Mouse (Mus musculus): ENCODE measurements around the gene Gps1. TPM values are rescaled to one million over a fixed set of nuclear protein-coding genes. Genes with fewer than 3 reads are reported as not detected.
"Not testable (repeated sequence)": the region's sequence is repeated elsewhere in the genome, so short reads cannot be mapped to it uniquely, and the experiment has no call there.

Gene Gps1
- total RNA-seq, 2 experiments from 2014 or later, result 147 to 148 TPM

DNA sequence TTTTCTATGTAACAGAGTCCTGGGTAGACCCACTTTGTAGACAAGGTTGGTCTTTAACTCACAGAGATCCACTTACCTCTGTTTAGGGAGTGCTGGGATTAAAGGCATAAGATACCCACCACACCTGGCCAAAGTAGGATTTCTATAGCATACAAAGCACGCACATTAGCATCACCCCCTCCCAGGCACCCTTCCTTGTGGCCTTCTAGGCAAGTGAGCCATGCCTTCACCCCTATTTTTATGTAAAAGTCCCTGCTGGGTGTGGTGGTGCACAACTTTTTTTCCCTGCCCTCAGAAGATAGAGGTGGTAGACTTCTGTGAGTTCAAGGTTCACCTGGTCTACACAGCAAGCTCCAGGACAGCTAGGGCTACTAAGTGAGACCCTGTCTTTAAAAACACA is 4.2 kb upstream of the Gps1 start:
- no peak for DNase-seq (ENCODE audit: extremely low spot score in 1 of 2, low spot score in 2 of 2)
- intact Hi-C loops (cut with DNase I), result loop anchor here (5.0 kb wide), 1 partner anchor 118 kb away; the partner anchor contains the start of gene Notum

DNA sequence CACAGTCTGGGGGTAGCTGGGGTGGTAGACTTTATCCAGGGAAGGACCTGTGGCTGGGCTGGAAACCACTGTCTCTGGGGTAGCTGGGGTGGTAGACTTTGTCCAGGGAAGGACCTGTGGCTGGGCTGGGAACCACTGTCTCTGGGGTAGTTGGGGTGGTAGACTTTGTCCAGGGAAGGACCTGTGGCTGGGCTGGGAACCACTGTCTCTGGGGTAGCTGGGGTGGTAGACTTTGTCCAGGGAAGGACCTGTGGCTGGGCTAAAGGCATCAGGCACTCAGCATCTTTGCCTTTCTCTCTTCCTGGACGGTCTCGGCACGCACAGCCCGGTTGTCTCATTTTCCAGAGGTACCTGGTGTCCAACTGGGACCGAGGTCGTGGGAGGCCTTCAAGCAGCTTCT is 2.7 kb upstream of the Gps1 start:
- DNase-seq (ENCODE audit: extremely low spot score in 1 of 2, low spot score in 2 of 2); intact Hi-C loops (cut with DNase I): not testable (repeated sequence)

DNA sequence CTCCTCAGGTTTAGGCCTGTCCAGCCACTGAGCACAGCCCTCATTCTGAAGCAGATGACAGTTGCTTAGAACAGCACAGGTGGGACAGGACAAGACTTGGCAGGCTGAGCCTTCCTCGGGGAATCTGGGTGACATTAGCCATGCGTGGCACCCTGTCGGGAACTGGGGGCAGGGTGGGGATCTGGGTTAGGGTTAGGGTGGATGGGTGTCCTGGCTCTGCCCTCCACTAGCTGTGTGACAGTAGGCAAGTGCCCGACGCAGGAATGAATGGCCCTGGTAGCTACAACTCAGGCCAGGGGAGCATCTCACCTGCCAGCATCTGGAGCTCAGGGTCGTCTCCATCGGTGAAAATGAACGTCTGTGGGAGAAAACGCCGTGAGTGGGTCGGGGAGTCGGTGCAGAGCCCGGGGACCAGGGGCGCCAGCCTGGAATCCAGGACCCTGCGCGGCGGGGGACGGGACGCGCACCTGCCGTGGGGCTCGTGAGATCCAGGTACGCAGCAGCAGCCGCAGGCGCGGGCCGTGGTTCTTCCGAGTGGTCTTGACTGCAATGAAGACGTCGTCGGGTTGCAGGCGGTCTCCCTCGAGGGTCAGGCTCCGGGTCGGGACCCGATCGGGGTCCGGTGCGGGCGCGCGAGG is 527 bp upstream of the Gps1 start:
- intact Hi-C loops (cut with DNase I), result no loop called here
- no peak for DNase-seq (ENCODE audit: extremely low spot score in 1 of 2, low spot score in 2 of 2)

DNA sequence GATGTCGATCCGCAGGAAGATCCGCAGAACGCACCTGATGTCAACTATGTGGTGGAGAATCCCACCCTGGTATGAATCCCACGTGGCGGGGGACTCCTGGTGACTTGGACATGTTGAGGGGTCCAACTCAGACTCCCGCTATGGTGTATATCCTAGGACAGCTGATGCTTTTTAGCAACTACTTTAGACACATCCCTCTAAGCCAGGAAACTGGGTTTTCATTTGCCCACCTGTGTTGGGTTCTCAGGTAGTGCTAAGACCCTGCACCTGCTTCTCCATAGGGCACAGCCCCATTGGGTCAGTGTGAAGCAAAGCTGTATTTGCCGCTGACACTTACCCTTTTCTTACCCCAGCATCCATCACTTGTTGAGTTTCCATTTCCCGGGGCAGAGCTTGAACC is 1.1 kb downstream of the Gps1 start:
- no peak for DNase-seq (ENCODE audit: extremely low spot score in 1 of 2, low spot score in 2 of 2)

DNA sequence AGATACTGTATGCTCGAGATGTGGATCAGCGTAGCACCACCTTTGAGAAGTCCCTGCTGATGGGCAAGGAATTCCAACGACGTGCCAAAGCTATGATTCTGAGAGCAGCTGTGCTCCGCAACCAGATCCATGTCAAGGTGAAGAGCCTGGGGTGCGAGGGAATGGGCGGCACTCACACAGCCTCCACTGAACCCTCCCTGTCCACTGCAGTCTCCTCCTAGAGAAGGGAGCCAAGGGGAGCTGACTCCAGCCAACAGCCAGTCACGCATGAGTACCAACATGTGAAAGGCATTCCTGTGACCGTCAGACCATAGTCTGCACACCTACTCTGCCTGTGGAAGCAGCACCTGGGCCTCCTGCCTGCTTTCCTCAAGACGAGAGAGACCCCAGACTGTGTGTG is 4.4 kb downstream of the Gps1 start:
- peak in 1 of 2 experiments; percentile 4 for DNase-seq (ENCODE audit: extremely low spot score in 1 of 2, low spot score in 2 of 2)
- intact Hi-C loops (cut with DNase I), result not testable (repeated sequence)

More for the DNA sequence above, 1.1 kb downstream of the Gps1 start:
- intact Hi-C loops (cut with DNase I), result no loop called here

DNA sequence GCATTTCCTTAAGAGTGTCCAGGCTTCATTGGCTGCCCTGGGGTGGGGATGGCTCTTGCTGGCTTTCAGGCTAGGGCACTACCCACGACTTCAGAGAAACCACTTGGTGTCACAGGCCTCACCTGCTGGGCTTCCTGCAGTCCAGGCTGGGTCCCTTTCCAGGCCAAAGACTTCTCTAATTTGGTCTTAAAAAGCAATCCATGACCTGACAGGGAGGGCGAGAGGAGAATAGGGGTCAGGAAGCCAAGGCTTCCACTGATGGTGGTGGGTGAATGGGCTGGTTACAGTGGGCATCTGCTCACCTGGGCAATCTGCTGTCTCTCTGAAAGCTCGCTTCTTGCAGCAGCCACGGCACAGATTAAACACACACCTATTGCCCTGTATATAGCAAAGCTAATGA is 5.3 kb downstream of the Gps1 start:
- DNase-seq (ENCODE audit: extremely low spot score in 1 of 2, low spot score in 2 of 2), result peak in 1 of 2 experiments; percentile 14
- intact Hi-C loops (cut with DNase I), result no loop called here

DNA sequence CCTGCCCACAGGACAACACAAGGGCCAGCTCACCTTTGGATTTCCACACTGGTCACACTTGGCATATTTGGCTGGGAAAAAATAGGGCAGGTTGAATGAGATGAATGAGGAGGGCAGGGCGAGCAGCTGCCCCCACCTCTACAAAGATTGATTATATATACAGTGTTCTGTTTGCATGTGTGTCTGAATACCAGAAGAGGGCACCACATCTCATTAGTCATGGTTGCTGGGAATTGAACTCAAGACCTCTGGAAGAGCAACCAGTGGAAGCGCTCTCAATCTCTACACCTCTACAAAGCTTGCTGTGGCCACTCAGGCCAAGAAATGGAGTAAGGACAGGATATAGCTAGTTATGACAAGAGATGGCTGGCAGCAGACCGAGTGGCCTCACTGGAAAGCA is 5.7 kb downstream of the Gps1 start:
- intact Hi-C loops (cut with DNase I), result no loop called here

DNA sequence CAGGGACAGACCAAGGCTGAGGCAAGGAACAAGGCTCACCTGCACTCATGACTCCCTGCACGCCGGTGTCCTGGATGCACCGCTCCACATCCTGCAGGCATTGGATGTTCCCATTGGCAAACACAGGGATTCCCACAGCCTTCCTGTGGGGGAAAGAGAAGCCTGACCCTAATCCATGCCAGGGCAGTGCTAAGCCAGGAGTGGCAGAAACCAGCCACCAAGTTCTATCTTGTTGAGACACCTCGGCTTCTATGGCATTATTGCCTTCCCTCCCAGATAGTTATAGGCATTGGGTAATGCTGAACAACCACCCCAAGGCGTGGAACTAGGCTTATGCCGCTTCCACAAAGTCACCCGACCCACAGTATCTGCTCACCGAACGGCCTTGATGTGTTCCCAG is 8.6 kb downstream of the Gps1 start:
- DNase-seq (ENCODE audit: extremely low spot score in 1 of 2, low spot score in 2 of 2), result peak in 1 of 2 experiments; percentile 13
- intact Hi-C loops (cut with DNase I), result no loop called here

More for the DNA sequence above, 5.7 kb downstream of the Gps1 start:
- DNase-seq (ENCODE audit: extremely low spot score in 1 of 2, low spot score in 2 of 2), result no peak

DNA sequence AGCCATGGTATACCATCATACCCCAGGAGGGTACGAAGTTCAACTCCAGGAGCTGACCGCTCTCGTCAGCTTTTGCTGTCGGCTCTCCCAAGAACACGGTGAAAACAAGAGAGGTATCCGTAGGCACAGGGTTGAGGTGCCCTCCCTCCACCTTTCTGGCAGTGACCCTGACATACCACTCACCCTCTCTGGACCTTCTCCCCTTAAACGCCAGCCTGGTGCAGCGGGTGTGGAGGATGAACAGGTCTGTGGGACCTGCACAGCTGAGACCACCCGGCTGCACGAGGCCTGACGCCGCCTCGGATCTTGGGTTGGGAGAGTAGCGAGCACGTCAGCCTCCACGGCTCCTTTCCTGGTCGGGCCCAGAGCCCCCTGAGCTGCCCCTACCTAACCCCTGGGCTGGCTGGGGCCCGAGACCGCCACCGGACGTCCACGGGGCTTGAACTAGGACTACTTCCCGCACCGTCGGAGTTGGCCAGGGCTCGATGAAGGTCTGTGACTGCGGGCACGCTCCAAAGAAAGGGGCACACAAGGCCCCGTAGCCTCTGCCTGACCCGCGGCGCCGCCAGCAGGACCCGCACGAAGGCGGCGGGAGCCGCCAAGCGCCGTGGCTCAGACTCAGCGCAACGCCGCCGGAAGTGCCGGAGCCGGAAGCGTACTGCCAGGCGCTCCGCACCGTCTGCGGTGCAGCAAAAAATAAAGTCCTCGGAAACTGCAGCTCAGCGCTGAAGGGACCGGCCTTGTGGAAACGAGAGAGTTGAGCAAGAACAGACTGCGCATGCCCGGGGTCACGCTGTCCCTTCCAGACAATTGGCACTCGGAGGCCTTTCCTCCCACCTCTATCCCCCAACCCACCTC is 11.9 kb downstream of the Gps1 start, which contains the start of gene Dus1l:
TSS of gene Dus1l (minus strand) at position 648 of the 858 bp plus-strand sequence.
- DNase-seq (ENCODE audit: extremely low spot score in 1 of 2, low spot score in 2 of 2), result peak; percentile 96 to 97
- intact Hi-C loops (cut with DNase I), result no loop called here

DNA sequence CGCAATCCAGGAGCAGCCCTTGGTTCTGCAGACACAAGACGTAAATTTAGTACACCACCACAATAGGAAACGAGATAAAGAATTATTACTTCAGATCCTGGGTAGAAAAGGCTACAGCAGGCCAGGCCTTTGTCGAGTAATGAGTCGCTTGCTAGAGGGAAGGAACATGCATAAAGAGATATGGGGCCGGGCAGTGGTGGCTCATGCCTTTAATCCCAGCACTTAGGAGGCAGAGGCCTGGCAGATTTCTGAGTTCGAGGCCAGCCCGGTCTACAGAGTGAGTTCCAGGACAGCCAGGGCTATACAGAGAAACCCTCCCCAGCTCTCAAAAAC is 12.5 kb downstream of the Gps1 start:
- intact Hi-C loops (cut with DNase I), result no loop called here
- no peak for DNase-seq (ENCODE audit: extremely low spot score in 1 of 2, low spot score in 2 of 2)

DNA sequence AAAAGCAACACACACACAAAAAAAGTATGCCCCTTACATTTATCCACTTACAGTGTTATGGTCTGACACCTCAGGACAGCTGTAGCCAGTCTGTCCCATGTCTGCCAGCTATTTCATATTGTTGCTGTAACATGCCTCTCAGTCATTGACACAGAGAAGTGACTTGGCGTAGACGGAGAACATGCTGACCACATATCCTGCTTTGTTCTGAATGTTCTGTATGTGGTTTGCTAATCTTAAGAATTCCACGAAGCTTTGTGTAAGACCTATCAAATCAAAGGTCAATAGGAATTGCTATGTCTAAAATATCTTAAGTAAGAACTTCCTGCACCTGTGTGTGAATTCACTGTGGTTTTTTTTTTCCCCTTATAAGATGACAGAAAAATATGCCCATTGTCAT is 14.2 kb downstream of the Gps1 start:
- no peak for DNase-seq (ENCODE audit: extremely low spot score in 1 of 2, low spot score in 2 of 2)
- intact Hi-C loops (cut with DNase I), result no loop called here

DNA sequence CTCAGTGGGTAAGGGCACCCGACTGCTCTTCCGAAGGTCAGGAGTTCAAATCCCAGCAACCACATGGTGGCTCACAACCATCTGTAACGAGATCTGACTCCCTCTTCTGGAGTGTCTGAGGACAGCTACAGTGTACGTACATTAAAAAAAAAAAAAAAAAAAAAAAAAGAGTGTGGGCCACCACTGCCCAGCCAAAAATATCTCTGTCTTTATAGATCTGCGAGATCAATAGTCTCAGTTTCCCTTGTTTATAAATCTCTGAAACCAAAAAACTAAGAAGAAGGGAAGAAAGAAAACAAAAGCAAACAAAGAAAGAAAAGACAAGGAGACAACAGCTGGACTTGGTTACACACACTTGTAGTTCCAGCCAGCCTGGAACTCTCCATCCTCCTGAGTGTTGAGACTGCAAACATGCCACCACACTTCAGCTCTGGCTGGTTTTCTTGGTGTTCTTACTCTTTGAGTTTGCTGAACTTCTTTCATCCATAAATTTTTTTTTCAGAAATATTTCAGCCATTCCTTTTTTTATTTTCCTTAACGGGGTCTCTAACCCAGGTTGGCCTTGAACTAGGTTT is 15.3 kb downstream of the Gps1 start:
- intact Hi-C loops (cut with DNase I), result no loop called here
- DNase-seq (ENCODE audit: extremely low spot score in 1 of 2, low spot score in 2 of 2), result no peak

DNA sequence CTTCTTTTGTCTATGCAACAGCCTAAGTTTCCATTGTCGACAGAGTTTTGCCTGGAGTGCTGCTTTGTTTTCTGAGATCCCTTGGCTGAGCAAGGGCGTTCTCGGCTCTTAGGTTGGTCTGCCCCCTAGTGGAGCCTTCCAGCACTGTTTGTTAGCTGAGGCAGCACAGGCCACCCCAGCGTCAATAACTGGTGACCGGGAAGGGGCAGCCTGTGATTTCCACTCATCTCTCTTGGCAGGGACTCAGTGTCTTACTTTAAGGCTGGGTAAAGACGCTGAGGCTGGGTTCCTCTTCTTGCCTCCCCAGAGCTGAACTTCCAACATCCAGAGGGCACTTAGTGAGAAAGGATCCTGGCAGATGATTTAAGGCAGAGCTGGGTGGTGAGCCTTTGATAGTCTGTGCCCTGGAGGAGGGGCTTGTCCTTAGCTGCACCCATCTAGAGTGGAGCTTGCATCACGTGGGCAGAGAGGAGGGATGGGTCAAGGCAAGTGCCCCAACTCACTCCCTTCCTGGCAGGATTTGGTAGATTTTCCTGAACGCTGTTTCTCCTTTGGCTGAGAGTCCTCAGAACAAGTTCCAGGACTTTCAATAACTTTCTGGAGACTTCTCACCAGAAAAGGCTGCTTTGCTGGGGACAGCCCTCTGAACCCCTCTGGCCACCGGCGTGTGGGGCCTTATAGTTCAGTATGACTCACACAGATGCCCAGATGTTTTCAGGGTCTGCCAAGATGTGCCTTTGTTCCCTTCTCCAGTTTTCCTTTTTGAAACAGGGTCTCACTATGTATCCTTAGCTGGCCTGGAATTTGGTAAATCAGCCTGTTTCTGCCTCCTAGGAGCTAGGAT is 16.2 kb downstream of the Gps1 start:
- peak; percentile 78 to 89 for DNase-seq (ENCODE audit: extremely low spot score in 1 of 2, low spot score in 2 of 2)
- intact Hi-C loops (cut with DNase I), result no loop called here

DNA sequence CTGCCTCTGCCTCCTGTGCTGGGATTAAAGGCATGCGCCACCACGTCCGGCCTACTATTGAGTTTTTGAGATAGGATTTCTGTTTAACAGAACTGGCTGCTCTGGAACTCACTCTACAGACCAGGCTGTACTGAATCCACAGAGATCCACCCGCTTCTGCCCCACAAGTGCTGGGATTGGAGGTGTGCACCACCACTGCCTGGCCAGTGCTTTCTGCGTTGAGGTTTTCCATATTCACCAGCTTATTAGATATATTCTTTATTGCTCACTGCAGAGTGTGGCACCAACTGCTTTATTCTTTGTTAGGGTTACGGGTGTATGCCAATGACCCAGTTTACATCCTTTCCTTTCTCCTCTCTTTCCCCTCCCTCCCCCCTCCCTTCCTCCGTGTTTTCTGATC is 20.2 kb downstream of the Gps1 start:
- intact Hi-C loops (cut with DNase I), result no loop called here
- no peak for DNase-seq (ENCODE audit: extremely low spot score in 1 of 2, low spot score in 2 of 2)

DNA sequence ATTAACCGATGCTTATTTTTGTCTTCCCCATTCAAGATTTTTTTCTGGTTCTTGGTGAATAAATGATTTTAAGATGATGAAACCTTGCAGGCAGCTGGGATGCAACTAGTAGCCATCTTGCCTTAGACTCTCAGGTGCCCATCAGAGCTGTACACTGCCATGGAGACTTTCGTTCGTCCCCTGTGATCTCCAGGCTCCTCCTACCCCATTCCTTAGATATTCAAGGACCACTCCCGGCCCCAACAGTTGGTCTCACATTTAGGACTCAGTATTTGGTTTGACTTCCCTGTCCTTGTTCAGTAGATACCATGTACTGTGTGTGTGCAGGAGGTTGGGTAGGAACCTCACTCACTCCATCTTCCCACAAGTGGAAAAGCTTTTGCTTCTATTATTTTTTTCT is 20.7 kb downstream of the Gps1 start:
- intact Hi-C loops (cut with DNase I), result no loop called here

DNA sequence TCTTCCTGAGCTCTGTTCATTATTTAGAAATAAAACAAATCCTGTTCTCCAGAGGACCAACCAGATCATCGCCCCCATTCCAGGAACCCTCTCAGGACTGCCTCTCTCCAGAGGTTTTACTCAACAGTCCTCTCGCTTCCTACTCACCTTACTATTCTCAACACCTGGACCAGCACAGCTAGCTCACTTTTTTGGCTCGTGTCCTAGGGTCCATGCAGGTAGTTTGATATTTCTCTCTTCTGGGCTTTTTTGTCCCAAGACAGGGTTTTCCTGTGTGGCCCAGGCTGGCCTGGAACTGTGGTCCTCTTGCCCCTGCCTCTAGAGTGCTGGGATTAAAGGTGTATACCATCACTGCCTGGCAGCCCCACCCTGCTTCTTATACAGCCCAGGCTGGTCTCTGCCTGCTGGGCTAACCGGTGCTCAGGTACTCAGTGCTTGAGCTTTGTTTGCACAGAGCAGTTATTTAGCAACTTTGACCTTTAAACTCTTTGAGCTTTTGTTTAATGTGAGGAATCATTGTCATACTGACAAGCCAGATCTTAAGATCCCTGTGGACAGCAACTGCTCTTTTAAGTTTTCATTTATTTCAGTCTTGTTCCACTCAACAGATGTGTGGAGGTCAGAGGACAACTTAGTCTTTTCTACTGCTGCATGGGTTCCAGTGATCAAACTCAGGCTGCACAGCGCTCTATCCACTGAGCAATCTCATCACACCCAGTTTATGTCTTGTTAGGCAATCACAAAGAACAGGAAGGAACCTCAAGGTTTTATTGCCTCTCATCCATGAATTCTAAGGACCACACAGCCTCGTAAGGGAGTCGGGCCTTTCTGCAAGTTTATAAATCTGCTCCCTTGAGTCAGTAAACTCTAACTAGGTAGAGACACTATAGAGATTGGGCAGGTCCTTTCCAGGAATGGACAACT is 21.6 kb downstream of the Gps1 start:
- intact Hi-C loops (cut with DNase I), result no loop called here
- DNase-seq (ENCODE audit: extremely low spot score in 1 of 2, low spot score in 2 of 2), result no peak

More for the DNA sequence above, 20.7 kb downstream of the Gps1 start:
- no peak for DNase-seq (ENCODE audit: extremely low spot score in 1 of 2, low spot score in 2 of 2)

DNA sequence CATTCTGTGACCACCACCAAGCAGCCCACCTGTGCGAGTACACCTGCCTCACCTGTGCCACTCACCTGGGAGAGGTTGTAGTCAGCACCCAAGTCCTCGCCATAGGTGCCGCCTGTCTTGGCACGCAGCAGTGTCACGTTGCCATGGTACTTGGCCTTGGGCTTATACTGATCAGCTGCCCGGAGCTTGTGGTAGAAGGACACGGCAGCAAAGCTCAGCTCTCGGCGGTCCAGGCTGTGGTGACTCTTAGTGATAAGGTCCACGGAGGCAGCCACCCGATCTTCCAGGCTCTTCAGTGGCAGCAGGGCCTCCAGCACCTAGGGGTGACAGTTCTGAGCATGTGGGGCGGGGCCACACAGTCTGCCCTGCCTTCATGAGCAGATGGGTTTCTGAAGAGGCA is 23.9 kb downstream of the Gps1 start:
- no peak for DNase-seq (ENCODE audit: extremely low spot score in 1 of 2, low spot score in 2 of 2)
- intact Hi-C loops (cut with DNase I), result no loop called here

DNA sequence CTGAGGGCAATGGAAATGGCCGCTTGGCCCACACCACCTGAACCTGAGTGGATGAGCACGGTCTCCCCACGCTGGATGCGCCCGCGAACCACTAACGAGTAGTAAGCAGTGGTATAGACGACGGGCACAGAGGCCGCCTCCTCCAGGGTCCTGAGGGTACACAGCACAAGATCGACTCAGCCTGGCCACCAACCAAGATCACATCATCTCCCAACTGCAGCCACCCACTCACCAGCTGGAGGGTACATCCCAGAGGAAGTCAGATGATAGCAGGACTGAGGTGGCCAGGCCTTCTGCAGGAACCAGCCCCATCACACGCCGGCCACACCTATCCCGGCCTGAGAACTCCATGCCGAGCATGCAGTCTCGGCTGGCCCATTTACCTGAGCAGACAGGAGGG is 28.0 kb downstream of the Gps1 start:
- intact Hi-C loops (cut with DNase I), result no loop called here
- DNase-seq (ENCODE audit: extremely low spot score in 1 of 2, low spot score in 2 of 2), result no peak

Measured in left cerebral cortex, postnatal 10 days (tissue).